ENCODE assay signal across 23 mouse cellular contexts in genomic region chr1:65096953-65097352, GRCm38 (mm10). TPM values are rescaled to one million over a fixed set of nuclear protein-coding genes. Genes with fewer than 3 reads are reported as not detected.
"Had no signal": no experiment of that assay in that cellular context is flagged by ENCODE, and none has a peak within 500 bp of the region (broad histone marks: within the 10 kb centered on the region; RNA-seq: fewer than 3 reads in every experiment).

No protein-coding gene starts in this region.

- H3K27ac ChIP-seq: liver, embryonic 14.5 days; midbrain, embryonic 12.5 days; neural tube, embryonic 12.5 days; stomach, embryonic 15.5 days had no signal

- H3K27me3 ChIP-seq: midbrain, embryonic 12.5 days; neural tube, embryonic 12.5 days; stomach, embryonic 15.5 days had no signal

- H3K36me3 ChIP-seq: midbrain, embryonic 12.5 days; neural tube, embryonic 12.5 days; stomach, embryonic 15.5 days had no signal

- H3K9me3 ChIP-seq: midbrain, embryonic 12.5 days; neural tube, embryonic 12.5 days; stomach, embryonic 15.5 days had no signal

- H3K4me2 ChIP-seq: lung, embryonic 14.5 days; midbrain, embryonic 12.5 days; neural tube, embryonic 12.5 days; stomach, embryonic 15.5 days had no signal

- H3K4me3 ChIP-seq: megakaryocyte, embryonic 14.5 days; midbrain, embryonic 12.5 days; neural tube, embryonic 12.5 days; stomach, embryonic 15.5 days had no signal

- H3K4me1 ChIP-seq: megakaryocyte, embryonic 14.5 days; midbrain, embryonic 12.5 days; neural tube, embryonic 12.5 days; stomach, embryonic 15.5 days had no signal

- H3K9ac ChIP-seq: liver, embryonic 14.5 days; lung, embryonic 14.5 days; midbrain, embryonic 12.5 days; neural tube, embryonic 12.5 days; stomach, embryonic 15.5 days had no signal

- DNase-seq: lung, adult 18-20 months; lung, embryonic 14.5 days; lung, postnatal 10 days; lung, postnatal 4 days; midbrain, embryonic 14.5 days; right cerebral cortex, postnatal 14 days; thymus, adult 18-20 months; thymus, postnatal 14 days; thymus, postnatal 36 days had no signal

RNA-seq across cellular contexts. Expression of gene Cryga, which starts 6.2 kb away (rescaled TPM):
- total RNA-seq: monocyte, adult 5-6 weeks; neutrophil, adult 5-6 weeks had no signal
- polyA plus RNA-seq: liver, embryonic 14.5 days; liver, embryonic 16.5 days; lung, embryonic 14.5 days; lung, embryonic 16.5 days; midbrain, embryonic 12.5 days; midbrain, embryonic 14.5 days; neural tube, embryonic 12.5 days; neural tube, embryonic 14.5 days; spleen, adult 2 months; stomach, embryonic 15.5 days; testis, adult 2 months; thymus, postnatal 0 days had no signal

RNA-seq across cellular contexts. Expression of gene Crygb, which starts 14.9 kb away (rescaled TPM):
- total RNA-seq: midbrain, postnatal 0 days; monocyte, adult 5-6 weeks; neutrophil, adult 5-6 weeks had no signal
- polyA plus RNA-seq: liver, embryonic 14.5 days; liver, embryonic 16.5 days; lung, embryonic 14.5 days; lung, embryonic 16.5 days; midbrain, embryonic 14.5 days; neural tube, embryonic 12.5 days; spleen, adult 2 months; stomach, embryonic 15.5 days; testis, adult 2 months; thymus, postnatal 0 days had no signal

RNA-seq across cellular contexts. Expression of gene Gm28845, which starts 22.4 kb away (rescaled TPM):
- total RNA-seq: monocyte, adult 5-6 weeks; neutrophil, adult 5-6 weeks had no signal
- polyA plus RNA-seq: liver, embryonic 14.5 days; liver, embryonic 16.5 days; lung, embryonic 14.5 days; lung, embryonic 16.5 days; midbrain, embryonic 12.5 days; midbrain, embryonic 14.5 days; neural tube, embryonic 12.5 days; neural tube, embryonic 14.5 days; spleen, adult 2 months; stomach, embryonic 15.5 days; testis, adult 2 months; thymus, postnatal 0 days had no signal

RNA-seq across cellular contexts. Expression of gene Crygc, which starts 23.5 kb away (rescaled TPM):
- total RNA-seq: midbrain, postnatal 0 days; monocyte, adult 5-6 weeks; neutrophil, adult 5-6 weeks had no signal
- polyA plus RNA-seq: liver, embryonic 14.5 days; liver, embryonic 16.5 days; lung, embryonic 14.5 days; lung, embryonic 16.5 days; midbrain, embryonic 12.5 days; midbrain, embryonic 14.5 days; midbrain, postnatal 0 days; neural tube, embryonic 12.5 days; neural tube, embryonic 14.5 days; spleen, adult 2 months; stomach, embryonic 15.5 days had no signal

RNA-seq across cellular contexts. Expression of gene D630023F18Rik, which starts 26.1 kb away (rescaled TPM):
- total RNA-seq: monocyte, adult 5-6 weeks; neutrophil, adult 5-6 weeks had no signal
- polyA plus RNA-seq: lung, embryonic 14.5 days; midbrain, embryonic 12.5 days; spleen, adult 2 months; testis, adult 2 months had no signal
